Mouse (Mus musculus): ENCODE measurements around the gene Ccl25. TPM values are rescaled to one million over a fixed set of nuclear protein-coding genes. Genes with fewer than 3 reads are reported as not detected.

The Ccl25 gene
- 17.9 and 19.3 TPM in 2 replicates for polyA plus RNA-seq (2021; fragmentation: Nextera tagmentation)
- long read RNA-seq, experiment 1, transcript Ccl25-209 (1 exons, 2,461 nt): major isoform, 7 of 32 reads
- long read RNA-seq, experiment 1, partial matches to known transcripts: 0 of 32 reads
- long read RNA-seq, experiment 1, other reads (novel, unspliced or antisense): 22 of 32 reads
- long read RNA-seq, experiment 2, partial matches to known transcripts: 2 of 16 reads
- long read RNA-seq, experiment 2, other reads (novel, unspliced or antisense): 10 of 16 reads

DNA sequence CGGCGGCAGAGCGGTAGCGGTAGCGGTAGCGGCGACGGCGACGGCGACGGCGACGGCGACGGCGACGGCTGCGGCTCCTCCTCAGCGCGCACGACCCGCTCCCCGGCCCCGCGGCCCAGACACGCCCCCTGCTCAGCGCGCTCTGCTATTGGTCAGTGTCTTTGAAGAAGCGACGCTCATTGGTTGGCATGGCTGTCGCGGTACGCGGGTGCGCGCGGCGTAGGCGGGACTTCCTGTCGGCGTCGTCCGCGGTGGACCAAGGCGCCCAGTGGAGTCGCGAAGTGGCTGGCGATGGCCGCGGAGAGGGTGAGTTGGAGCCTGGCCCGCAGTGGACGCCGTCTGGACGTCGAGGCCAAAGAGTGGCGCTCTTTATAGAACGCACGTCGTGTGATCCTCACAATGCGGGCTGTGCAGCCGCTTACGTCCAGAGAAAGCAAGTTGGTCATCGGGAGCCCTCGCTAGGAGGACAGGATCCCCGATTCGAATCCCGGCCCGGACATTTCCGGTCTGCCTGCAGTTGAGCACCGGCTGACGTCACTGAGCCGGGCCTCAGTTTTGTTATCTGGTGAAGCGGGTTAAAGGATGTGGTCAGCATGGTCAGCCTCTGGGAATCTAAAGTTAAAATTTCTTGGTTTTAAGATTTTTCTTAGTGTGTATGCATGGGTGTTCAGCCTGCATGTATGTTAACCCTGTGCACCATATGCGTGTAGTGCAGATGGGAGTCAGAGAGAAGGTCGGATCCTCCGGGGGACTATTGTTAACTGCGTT, at the start of gene Ccl25, which contains the start of gene Elavl1:
TSS of gene Ccl25 (plus strand) at position 228 of the 768 bp plus-strand sequence.
TSS of gene Elavl1 (minus strand) at position 431 of the 768 bp plus-strand sequence.

GRCm38 (mm10) chr8:4275275-4276110, 49.5 kb upstream of the Ccl25 start, which contains the start of gene Timm44:
Gene Timm44, minus strand, starts transcription at chr8:4275913.

Other genes with a start within 250 kb of the Ccl25 start
- gene Cd209f, start 219.4 kb upstream of the Ccl25 start, polyA plus RNA-seq (2021; fragmentation: Nextera tagmentation): 2.2 and 3.6 TPM in 2 replicates
- gene Cd209g, start 191.1 kb upstream of the Ccl25 start, polyA plus RNA-seq (2021; fragmentation: Nextera tagmentation): 0.92 and 1.0 TPM in 2 replicates
- gene Evi5l, start 158.6 kb upstream of the Ccl25 start, polyA plus RNA-seq (2021; fragmentation: Nextera tagmentation): 26.2 and 31.9 TPM in 2 replicates
- 10.1 and 29.3 TPM in 2 replicates for gene Prr36, start 107.8 kb upstream of the Ccl25 start, polyA plus RNA-seq (2021; fragmentation: Nextera tagmentation)
- gene Lrrc8e, start 98.4 kb upstream of the Ccl25 start, polyA plus RNA-seq (2021; fragmentation: Nextera tagmentation): not detected in 2 replicates
- 16.4 and 27.4 TPM in 2 replicates for gene Map2k7, start 86.5 kb upstream of the Ccl25 start, polyA plus RNA-seq (2021; fragmentation: Nextera tagmentation)
- gene Gm49320, start 86.3 kb upstream of the Ccl25 start, polyA plus RNA-seq (2021; fragmentation: Nextera tagmentation): 0.04 TPM in 1 of 2 replicates, not detected in the other
- gene Tgfbr3l, start 77.0 kb upstream of the Ccl25 start, polyA plus RNA-seq (2021; fragmentation: Nextera tagmentation): 0.68 TPM in 1 of 2 replicates, not detected in the other
- 37.0 and 43.5 TPM in 2 replicates for gene Snapc2, start 72.1 kb upstream of the Ccl25 start, polyA plus RNA-seq (2021; fragmentation: Nextera tagmentation)
- gene Ctxn1, start 65.9 kb upstream of the Ccl25 start, polyA plus RNA-seq (2021; fragmentation: Nextera tagmentation): 805 and 1,080 TPM in 2 replicates
- gene Timm44, start 49.3 kb upstream of the Ccl25 start, polyA plus RNA-seq (2021; fragmentation: Nextera tagmentation): 31.6 and 51.3 TPM in 2 replicates
- 36.1 and 55.5 TPM in 2 replicates for gene Elavl1, start 203 bp downstream of the Ccl25 start, polyA plus RNA-seq (2021; fragmentation: Nextera tagmentation)
- gene Cers4, start 167.8 kb downstream of the Ccl25 start, polyA plus RNA-seq (2021; fragmentation: Nextera tagmentation): 26.5 and 34.0 TPM in 2 replicates

Data from left cerebral cortex, adult 6 months (tissue).